Mouse (Mus musculus) ES-E14 (cell line): Measurements from ENCODE around the gene L3mbtl2.

Source experiments
- CHD2 ChIP-seq: IDR thresholded peaks from 2 replicates; pipeline ENCODE4 v1.6.1; 2014; ENCODE audit warnings: mild to moderate bottlenecking, low read depth, low read length, inconsistent platforms
- MAFK ChIP-seq: IDR thresholded peaks from 2 replicates; pipeline ENCODE4 v1.6.1; 2014; ENCODE audit warnings: mild to moderate bottlenecking, low read depth, low read length, inconsistent platforms; ENCODE audit not compliant: insufficient read depth
- ZNF384 ChIP-seq: IDR thresholded peaks from 2 replicates; pipeline ENCODE4 v1.6.1; 2012; ENCODE audit warnings: low read depth, low read length, inconsistent platforms

GRCm38 (mm10) chr15:81670231-81670640 is 6.5 kb downstream of the L3mbtl2 start:
- TF ChIP-seq MAFK (no peak), ZNF384 (no peak), CHD2 (no peak)
